Mouse (Mus musculus): Measurements from ENCODE around the gene Camta1.

Camta1 gene

DNA sequence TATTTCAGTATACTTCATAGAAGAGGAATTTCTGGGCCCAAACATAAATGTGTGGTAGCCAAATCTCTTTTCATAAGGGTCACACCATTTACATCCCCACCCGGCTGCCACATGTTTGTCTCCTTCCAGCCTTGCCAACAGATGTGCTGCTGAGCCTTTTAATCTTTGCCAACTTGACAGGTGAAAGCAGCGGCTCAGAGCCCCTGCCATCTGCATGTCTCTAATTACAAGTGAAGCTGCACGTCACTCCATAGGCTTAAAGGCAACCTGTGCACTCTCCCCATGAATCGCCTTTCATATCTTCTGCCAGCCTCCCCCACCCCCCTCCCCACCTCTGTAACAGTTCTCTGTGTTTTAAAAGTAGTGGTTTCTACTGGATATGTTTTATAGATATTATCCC lies 351.3 kb downstream of the Camta1 start:
- no peak for DNase-seq

DNA sequence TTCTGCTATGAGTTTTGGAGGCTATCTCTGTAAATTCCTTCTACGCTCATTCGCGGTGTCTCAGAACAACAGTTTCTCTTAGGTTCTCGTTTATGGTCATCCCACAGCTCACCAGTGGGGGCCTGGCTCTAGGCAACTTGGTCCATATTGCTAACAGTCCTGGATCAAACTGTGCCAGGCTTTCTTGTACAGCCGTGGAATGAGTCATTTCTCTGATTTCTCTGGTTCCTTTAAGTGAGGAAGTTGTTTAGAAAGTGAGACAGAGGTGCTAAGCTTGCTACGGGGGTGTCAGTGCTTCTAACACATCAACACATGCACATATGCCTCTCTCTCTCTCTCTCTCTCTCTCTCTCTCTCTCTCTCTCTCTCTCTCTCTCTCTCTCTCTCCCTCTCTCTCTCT lies 355.0 kb downstream of the Camta1 start:
- no peak for DNase-seq

GRCm38 (mm10) chr4:151498481-151499276 lies 363.0 kb downstream of the Camta1 start:
- no peak for DNase-seq

- DNase-seq = no peak
Measured at GRCm38 (mm10) chr4:151496581-151496980, 365.1 kb downstream of the Camta1 start.

DNA sequence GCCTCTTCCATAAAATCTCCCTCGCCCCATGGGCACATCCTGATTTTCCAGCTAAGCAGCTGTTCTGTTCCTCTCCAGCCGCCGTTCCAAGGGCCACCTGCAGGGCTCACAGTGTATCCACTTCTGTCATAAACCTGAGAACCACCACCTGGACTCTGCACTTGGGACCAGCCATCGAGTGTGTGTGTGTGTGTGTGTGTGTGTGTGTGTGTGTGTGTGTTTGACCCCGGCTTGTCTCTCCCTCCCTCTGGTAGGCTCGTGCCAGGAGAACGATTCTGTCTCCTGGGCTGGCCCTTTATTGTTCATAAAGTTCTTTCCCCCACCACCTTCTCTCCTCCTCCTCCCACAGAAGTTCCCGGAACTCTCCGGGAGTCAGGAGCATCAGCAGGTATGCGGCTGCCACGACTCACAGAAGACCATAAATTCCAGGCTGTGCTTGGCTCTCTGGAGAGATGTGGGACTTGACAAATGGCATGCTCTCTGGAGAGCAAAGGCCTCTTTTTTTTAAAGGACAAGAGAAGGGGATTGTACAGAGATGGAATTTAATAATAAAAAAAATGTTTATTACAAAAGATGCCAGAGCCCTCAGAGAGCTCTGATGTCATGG lies 366.3 kb downstream of the Camta1 start:
- no peak for DNase-seq

DNA sequence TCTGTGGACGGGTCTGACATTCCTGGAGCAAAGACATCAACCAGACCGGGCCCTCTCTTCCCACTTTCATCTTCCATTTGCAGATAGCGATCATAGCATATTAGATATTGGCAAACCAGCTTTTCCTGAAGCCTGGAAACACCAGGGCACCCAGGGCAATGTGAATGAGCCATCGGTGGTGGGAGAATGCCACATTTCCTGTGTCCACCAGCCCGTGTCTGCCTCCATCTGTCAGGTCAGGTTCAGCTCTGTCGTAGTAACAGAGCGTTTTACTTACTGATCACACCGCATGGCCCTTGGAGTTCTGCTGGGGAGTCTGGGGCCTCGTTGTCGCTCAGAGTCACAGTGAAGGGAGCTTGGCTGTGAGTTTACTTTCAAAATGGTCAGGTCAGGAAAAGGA lies 368.9 kb downstream of the Camta1 start:
- peak; percentile 27 for DNase-seq

DNA sequence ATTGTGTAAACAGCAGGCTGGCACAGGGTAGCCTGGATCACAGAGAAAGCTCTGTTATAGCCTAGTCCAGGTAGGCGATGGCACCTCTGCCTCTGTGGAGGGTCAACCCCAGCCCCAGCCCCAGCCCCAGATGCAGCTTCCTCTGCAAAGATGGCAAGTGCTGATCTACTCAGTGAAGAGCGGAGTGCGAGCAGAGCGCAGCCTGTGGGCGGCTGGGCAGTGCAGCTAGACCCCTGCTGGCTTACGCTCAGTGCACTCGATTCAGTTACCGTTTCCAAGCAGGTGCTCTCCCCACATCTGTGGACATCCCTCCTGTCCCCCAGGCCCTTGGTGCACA lies 377.7 kb downstream of the Camta1 start:
- DNase-seq = no peak

GRCm38 (mm10) chr4:151483299-151483976 lies 378.2 kb downstream of the Camta1 start:
- peak; percentile 76 for DNase-seq

- no peak for DNase-seq
Measured at GRCm38 (mm10) chr4:151480928-151481327, 380.7 kb downstream of the Camta1 start.

DNA sequence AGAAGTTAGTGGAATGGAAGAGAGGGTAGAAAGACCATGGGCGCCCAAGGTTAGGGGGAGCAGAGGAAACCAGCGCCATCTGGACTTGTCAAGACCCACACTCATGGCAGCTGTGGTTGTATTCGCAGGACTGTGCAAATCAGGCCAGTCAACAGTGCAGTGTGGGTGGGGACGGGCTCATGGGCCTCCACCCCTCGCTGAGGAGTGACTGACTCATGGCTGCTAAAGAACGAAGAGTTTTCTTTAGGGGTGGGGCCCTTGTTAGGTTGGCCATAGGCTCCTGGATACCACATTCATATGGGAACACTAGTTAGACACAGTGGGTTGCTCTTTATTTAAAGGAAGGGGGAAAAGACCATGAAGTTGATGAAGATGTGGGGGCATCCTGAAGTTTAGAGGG lies 383.7 kb downstream of the Camta1 start:
- no peak for DNase-seq

- DNase-seq = no peak
Measured at GRCm38 (mm10) chr4:151474895-151475470, 386.7 kb downstream of the Camta1 start.

DNA sequence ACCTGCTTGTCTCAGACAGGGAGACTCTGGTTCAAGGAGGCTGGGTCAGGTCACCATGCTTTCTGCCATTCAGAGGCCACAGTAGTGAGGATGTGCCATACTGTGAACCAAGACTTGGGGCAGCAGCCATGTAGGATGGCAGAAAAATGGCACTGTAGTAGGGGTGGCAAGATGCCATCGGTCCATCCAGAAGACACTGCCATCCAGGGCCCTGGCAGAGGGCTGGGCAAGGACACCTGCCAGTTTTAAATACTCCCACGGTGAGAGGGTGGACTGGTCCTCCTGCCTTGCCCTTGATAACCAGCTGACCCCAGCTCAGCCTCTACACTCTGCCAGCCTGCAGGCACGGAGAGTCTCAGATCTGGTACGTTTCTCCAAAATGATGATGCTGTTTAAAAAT lies 389.8 kb downstream of the Camta1 start:
- peak; percentile 20 for DNase-seq

- no peak for DNase-seq
Measured at GRCm38 (mm10) chr4:151468381-151468780, 393.3 kb downstream of the Camta1 start.

DNA sequence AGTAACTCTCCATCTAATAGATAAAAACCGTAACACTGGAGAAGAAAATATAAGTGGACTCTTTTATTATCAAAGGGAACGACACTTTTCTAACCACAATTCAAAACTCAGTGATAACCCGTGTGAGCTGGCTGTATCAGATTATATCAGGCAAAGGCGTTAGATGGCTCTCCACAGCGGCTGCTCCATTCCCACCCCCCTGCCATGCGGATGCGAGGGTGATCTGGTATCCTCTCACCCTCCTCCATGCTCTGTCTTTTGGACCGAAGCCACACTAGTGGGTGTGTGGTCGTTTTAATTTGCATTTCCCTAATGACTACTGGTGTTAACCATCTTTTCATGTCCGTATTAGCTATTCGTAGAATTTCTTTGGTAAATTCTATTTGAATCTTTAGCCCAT lies 403.0 kb downstream of the Camta1 start:
- DNase-seq = no peak

DNA sequence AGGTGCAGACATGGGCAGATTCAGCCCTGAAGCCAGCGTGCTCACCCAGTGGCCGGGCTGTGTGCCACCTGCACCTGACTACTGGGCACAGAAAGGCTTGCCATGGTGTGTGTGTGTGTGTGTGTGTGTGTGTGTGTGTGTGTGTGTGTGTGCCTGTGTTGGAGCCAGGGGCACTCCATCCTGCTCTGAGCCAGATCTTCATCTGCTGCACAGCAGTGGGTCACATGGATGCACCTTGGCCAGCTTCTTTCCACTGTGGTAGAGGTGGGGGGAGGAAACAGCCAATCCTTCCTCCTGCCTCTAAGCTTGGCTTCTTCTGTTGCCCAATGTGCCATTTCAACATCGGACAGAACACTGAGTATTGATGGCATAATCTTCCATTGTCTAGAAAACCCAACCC lies 407.1 kb downstream of the Camta1 start:
- DNase-seq = peak; percentile 65

- no peak for DNase-seq
Measured at GRCm38 (mm10) chr4:151454065-151454464, 407.6 kb downstream of the Camta1 start.

GRCm38 (mm10) chr4:151451885-151452284 lies 409.8 kb downstream of the Camta1 start:
- DNase-seq = no peak

- no peak for DNase-seq
Measured at GRCm38 (mm10) chr4:151449981-151450380, 411.7 kb downstream of the Camta1 start.

GRCm38 (mm10) chr4:151448341-151448740 lies 413.3 kb downstream of the Camta1 start:
- DNase-seq = no peak

DNA sequence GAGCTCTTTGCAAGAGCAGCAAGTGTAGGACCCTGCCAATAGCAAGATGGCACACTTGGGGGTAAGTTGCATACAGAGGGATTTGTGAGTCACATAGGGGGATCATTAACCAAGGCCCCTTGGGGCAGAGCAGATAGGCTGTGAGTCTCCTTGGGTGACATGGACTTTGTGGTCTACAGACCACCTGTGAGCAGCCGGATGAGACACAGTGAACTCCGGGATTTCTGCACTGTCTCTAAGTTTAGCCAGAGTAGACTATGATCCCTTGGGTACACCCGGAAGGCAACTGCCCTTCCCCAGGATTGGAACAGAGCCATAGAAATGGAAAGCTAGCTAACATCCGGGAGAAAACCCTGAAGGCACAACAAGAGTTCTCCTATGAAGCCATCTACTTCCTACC lies 417.0 kb downstream of the Camta1 start:
- DNase-seq = no peak

GRCm38 (mm10) chr4:151438561-151438960 lies 423.1 kb downstream of the Camta1 start:
- DNase-seq = no peak

GRCm38 (mm10) chr4:151437859-151438258 lies 423.8 kb downstream of the Camta1 start:
- no peak for DNase-seq

- no peak for DNase-seq
Measured at GRCm38 (mm10) chr4:151425133-151425532, 436.5 kb downstream of the Camta1 start.

- DNase-seq = peak; percentile 18
Measured at GRCm38 (mm10) chr4:151422922-151423321, 438.8 kb downstream of the Camta1 start.

Data from cerebellum, adult 11 months (tissue).